Mouse (Mus musculus) liver, postnatal 0 days (tissue): ENCODE data around the gene Mkln1. TPM values are rescaled to one million over a fixed set of nuclear protein-coding genes. Genes with fewer than 3 reads are reported as not detected.

Source experiments
- ATAC-seq: fragments of 200-750 bp; cut with Nextera tagmentation; 2 replicates; pipeline ENCODE4 v1.8.0; 2017; ENCODE audit warnings: mild to moderate bottlenecking, moderate library complexity
- DNase-seq: peaks from one replicate; pipeline ENCODE4 v3.0.0-alpha.2; 2016
- H3K27ac ChIP-seq: fragments of 300-500 bp; sonication (generic); 2 replicates; pipeline ENCODE4 v1.5.1; 2014; ENCODE audit warnings: antibody characterized with exemption, moderate library complexity, mild to moderate bottlenecking, low read depth
- H3K27me3 ChIP-seq: fragments of 300-500 bp; sonication (generic); 2 replicates; pipeline ENCODE4 v1.6.1; 2014; ENCODE audit warnings: low read length, control low read depth, mixed read lengths; ENCODE audit not compliant: insufficient read depth
- H3K36me3 ChIP-seq: fragments of 300-500 bp; sonication (generic); replicated peaks from 2 replicates; pipeline ENCODE4 v1.6.1; 2014; ENCODE audit warnings: mild to moderate bottlenecking, control low read depth, low read length, moderate library complexity, mixed read lengths; ENCODE audit not compliant: insufficient read depth
- H3K4me1 ChIP-seq: fragments of 300-500 bp; sonication (generic); 2 replicates; pipeline ENCODE4 v1.6.1; 2014; ENCODE audit warnings: antibody characterized with exemption, mild to moderate bottlenecking, control low read depth; ENCODE audit not compliant: insufficient read depth
- H3K4me2 ChIP-seq: fragments of 300-500 bp; sonication (generic); 2 replicates; pipeline ENCODE4 v1.6.1; 2014; ENCODE audit warnings: low read depth, mild to moderate bottlenecking, low read length, moderate library complexity, mixed read lengths
- H3K4me3 ChIP-seq: fragments of 300-500 bp; sonication (generic); 2 replicates; pipeline ENCODE4 v1.5.1; 2014; ENCODE audit warnings: low read depth, low read length
- H3K9ac ChIP-seq: fragments of 300-500 bp; sonication (generic); replicated peaks from 2 replicates; pipeline ENCODE4 v1.6.1; 2014; ENCODE audit warnings: mild to moderate bottlenecking, moderate library complexity
- H3K9me3 ChIP-seq: fragments of 300-500 bp; sonication (generic); 2 replicates; pipeline ENCODE4 v1.6.1; 2016; ENCODE audit warnings: mild to moderate bottlenecking, control low read depth, low read length, mixed read lengths
- CTCF ChIP-seq: sonication (generic); IDR thresholded peaks from 2 replicates; pipeline ENCODE4 v1.5.1; 2016; ENCODE audit warnings: antibody characterized with exemption, low read depth
- EP300 ChIP-seq: IDR thresholded peaks from 2 replicates; pipeline ENCODE4 v1.6.1; 2016; ENCODE audit warnings: antibody characterized with exemption, low read depth, mild to moderate bottlenecking
- WGBS: fragments of 180-500 bp; shearing (Covaris S2); extraction: QIAGEN DNeasy Blood & Tissue Kit; methylation state at CpG from one replicate; pipeline ENCODE4 v1.1.7; 2014; ENCODE audit not compliant: insufficient replicate concordance; 5-methylcytosine and 5-hydroxymethylcytosine counted together
- polyA plus RNA-seq: library from polyadenylated mRNA; unstranded; fragments of >200 nt; fragmentation: Nextera tagmentation; extraction: Ambion mirVana; gene quantifications from 2 replicates; pipeline ENCODE4 v1.2.1, GENCODE M21; 2015

Mkln1 gene
- polyA plus RNA-seq, 1 experiment from 2014 or later: 103 TPM

DNA sequence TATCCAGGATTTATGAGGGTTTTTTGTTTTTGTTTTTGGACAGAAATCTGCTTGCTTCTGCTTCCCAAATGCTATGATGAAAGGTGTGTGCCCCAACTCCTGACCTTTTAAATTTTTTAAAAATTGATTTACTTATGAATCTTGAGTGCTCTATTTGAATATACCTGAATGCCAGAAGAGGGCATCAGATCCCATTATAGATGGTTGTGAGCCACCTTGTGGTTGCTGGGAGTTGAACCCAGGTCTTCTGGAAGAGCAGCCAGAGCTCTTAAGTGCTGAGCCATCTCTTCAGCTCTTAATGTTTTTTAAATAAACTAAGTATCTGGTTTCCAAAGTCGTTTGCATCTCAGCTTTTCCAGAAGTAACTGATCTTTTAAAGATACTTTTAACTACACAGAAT lies 30.0 kb upstream of the Mkln1 start:
- no peaks in the 10 kb centered on the region for H3K9me3 ChIP-seq
- H3K4me3 ChIP-seq: no peak overlapping the region
- TF ChIP-seq CTCF: peak; percentile 31
- no peak for TF ChIP-seq EP300
- H3K36me3 ChIP-seq: no peaks in the 10 kb centered on the region
- no peaks in the 10 kb centered on the region for H3K4me1 ChIP-seq
- WGBS: 38% methylated on average over 1 of the region's 1 CpGs
- no peak for DNase-seq
- no peak overlapping the region for H3K4me2 ChIP-seq
- no peak for ATAC-seq
- H3K9ac ChIP-seq: no peak overlapping the region
- H3K27ac ChIP-seq: no peak overlapping the region
- no peaks in the 10 kb centered on the region for H3K27me3 ChIP-seq

DNA sequence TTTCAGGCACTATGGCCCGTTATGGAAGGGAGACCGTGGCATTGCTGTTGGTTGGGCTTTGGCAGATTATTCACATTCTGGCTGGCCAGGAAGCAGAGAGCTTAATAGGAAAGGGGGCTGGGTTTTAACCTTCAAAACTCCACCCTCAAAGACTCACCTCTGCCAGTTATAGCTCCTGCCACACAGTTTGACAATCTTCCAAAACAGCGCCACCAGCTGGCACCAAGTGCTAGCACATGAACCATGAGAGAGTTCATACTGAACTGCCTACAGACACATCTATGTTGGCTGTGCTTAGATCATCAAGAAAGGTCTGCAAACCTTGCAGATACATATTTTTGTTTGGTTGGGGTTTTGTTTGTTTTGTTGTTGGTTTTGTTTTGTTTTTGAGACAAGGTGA lies 28.7 kb upstream of the Mkln1 start:
- Histone ChIP-seq H3K9me3 (no peaks in the 10 kb centered on the region), H3K4me2 (no peak overlapping the region), H3K36me3 (no peaks in the 10 kb centered on the region), H3K4me3 (no peak overlapping the region), H3K27me3 (no peaks in the 10 kb centered on the region), H3K27ac (no peak overlapping the region), H3K4me1 (no peaks in the 10 kb centered on the region), H3K9ac (no peak overlapping the region)
- ATAC-seq: no peak
- WGBS: 76% methylated on average over 3 of the region's 3 CpGs
- TF ChIP-seq CTCF: peak; percentile 50
- TF ChIP-seq EP300: no peak
- DNase-seq: peak; percentile 22

DNA sequence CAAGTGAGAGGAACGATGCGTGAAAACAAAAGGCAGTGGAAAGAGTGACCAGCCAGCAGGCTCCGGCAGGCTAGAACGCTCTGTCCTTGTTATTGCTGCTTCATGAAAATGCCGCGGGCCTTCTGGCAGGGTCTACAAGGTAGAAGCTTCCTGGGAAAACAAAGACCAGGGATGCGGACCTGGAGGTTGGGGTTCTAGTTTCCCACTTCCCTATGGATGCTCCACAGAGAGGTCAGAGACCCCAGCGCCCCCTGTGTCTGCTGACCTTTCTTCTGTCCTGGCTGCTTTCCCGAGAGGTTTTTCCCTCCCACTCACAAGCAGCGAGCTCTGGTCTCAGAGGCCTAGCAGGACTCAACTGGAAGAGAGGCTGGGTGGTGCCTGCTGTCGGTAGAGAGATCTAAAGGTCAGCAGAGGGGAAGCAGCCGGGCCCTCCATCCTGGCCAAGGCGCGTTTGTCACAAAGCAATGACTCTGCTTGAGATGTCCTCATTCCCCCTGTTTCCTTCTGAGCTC lies 27.9 kb upstream of the Mkln1 start:
- Histone ChIP-seq H3K27ac (no peak overlapping the region), H3K4me2 (no peak overlapping the region), H3K36me3 (no peaks in the 10 kb centered on the region), H3K9me3 (no peaks in the 10 kb centered on the region), H3K4me1 (no peaks in the 10 kb centered on the region), H3K9ac (no peak overlapping the region), H3K27me3 (no peaks in the 10 kb centered on the region), H3K4me3 (no peak overlapping the region)
- 68% methylated on average over 14 of the region's 14 CpGs for WGBS
- TF ChIP-seq EP300 (no peak), CTCF (no peak)
- ATAC-seq: no peak
- DNase-seq: no peak

DNA sequence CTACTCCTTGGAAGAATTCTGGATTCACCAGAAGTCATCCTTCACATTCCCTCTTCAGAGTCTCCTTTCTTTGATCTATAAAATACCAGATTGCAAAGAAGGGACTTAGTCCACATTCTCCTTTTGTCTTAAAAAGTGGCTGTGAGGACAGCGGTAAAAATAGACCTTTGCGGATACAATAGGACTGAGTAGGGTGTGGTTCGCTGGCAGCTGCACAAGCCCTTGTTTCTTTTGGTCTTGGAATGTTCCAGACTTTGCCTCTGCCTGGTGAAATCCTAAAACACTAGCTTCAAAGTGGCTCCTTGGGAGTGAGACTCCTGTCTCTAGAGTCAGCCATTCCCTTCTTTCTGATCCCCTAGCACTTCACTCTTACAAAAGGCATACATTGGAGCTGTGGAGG lies 27.4 kb upstream of the Mkln1 start:
- ATAC-seq: no peak
- Histone ChIP-seq H3K9me3 (no peaks in the 10 kb centered on the region), H3K4me1 (no peaks in the 10 kb centered on the region), H3K36me3 (no peaks in the 10 kb centered on the region), H3K27me3 (no peaks in the 10 kb centered on the region), H3K4me2 (no peak overlapping the region), H3K4me3 (no peak overlapping the region), H3K27ac (no peak overlapping the region), H3K9ac (no peak overlapping the region)
- WGBS: 76% methylated on average over 3 of the region's 3 CpGs
- no peak for DNase-seq
- TF ChIP-seq EP300 (no peak), CTCF (no peak)

DNA sequence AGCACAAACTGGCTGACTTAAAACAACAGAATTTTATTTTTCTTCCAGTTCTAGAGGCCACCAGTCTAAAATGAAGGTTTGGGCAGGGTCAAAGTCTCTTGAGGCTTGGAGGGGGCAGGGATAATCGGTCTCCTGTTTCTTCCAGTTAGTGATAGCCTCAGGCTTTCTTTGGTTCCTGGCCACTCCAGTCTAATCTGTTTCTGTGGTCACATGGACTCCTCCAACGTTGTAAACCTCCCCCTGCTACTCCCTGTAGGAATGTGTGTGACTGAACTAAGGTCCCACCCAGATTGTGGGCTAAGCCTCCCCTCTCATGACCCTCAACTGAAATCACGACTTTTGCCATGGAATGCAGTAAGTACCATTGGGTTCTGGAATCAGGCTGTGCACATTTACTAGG lies 25.9 kb upstream of the Mkln1 start:
- 45% methylated on average over 3 of the region's 3 CpGs for WGBS
- DNase-seq: no peak

DNA sequence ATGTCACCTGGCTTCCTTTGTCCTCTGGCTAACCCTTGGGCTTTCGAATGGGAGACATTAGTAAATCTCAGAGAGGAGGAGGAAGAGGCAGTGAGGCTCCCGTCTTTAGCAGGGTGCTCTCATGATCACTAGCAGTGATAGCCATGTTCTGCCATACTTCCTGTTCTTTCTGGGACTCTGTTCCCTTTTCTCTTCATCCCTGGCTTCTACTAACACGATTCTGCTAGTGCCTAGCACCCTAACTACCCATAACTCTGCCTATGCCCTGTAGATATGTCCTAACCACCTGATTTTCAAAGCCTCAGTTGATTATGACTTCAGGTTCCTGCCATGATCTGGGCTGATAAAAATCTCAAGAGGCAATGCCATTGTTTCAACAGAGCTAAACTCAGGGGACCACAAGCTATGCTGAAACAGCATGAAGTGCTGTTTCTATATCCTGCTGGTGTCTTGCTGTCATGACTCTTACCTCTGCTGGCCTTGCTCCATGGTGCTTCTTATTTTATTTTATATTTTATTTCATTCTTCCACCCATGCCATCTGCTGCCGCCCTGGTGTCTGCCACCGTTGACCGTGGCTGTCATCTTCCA lies 25.4 kb upstream of the Mkln1 start:
- TF ChIP-seq CTCF (no peak), EP300 (no peak)
- H3K4me2 ChIP-seq: no peak overlapping the region
- 65% methylated on average over 6 of the region's 6 CpGs for WGBS
- no peak overlapping the region for H3K4me3 ChIP-seq
- DNase-seq: no peak
- H3K4me1 ChIP-seq: no peaks in the 10 kb centered on the region
- no peaks in the 10 kb centered on the region for H3K27me3 ChIP-seq
- no peak for ATAC-seq
- H3K9ac ChIP-seq: no peak overlapping the region
- H3K36me3 ChIP-seq: no peaks in the 10 kb centered on the region
- no peak overlapping the region for H3K27ac ChIP-seq
- H3K9me3 ChIP-seq: no peaks in the 10 kb centered on the region

More for the DNA sequence above, 25.9 kb upstream of the Mkln1 start:
- Histone ChIP-seq H3K9ac (no peak overlapping the region), H3K4me3 (no peak overlapping the region), H3K27ac (no peak overlapping the region), H3K36me3 (no peaks in the 10 kb centered on the region), H3K4me2 (no peak overlapping the region), H3K27me3 (no peaks in the 10 kb centered on the region), H3K4me1 (no peaks in the 10 kb centered on the region), H3K9me3 (no peaks in the 10 kb centered on the region)
- no peak for TF ChIP-seq CTCF
- TF ChIP-seq EP300: no peak
- no peak for ATAC-seq

DNA sequence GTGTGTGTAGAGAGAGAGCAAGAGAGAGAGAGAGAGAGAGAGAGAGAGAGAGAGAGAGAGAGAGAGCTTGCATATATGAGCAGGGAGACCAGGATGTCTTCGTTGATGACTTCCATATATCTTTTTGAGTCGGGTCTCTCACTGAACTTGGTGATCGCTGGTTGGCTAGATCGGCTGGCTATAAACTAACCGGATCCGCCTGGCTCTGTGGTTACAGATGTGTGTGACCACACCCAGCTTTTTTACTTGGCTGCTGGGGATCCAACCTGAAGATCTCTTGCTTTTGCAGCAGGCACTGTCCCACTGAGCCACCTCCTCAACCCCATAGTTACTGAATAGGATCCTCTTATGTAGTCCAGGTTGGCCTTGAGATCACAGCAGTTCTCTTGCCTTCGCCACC lies 15.5 kb upstream of the Mkln1 start:
- Histone ChIP-seq H3K9me3 (no peaks in the 10 kb centered on the region), H3K27me3 (no peaks in the 10 kb centered on the region), H3K4me3 (no peak overlapping the region), H3K4me1 (no peaks in the 10 kb centered on the region), H3K36me3 (no peaks in the 10 kb centered on the region), H3K4me2 (no peak overlapping the region), H3K9ac (no peak overlapping the region), H3K27ac (no peak overlapping the region)
- WGBS: 74% methylated on average over 7 of the region's 7 CpGs
- DNase-seq (no peak), ATAC-seq (no peak)
- TF ChIP-seq EP300 (no peak), CTCF (no peak)
